ENCODE assay signal across 17 mouse cellular contexts in genomic region chr3:81666262-81666661, GRCm38 (mm10).
DNase-seq lines count a peak whose midpoint lies in the region; ATAC-seq and TF ChIP-seq lines count a peak whose summit lies in the region.
"Had no signal": no experiment of that assay in that cellular context is flagged by ENCODE, and none has a peak within 500 bp of the region (broad histone marks: within the 10 kb centered on the region; RNA-seq: fewer than 3 reads in every experiment).

No protein-coding gene starts in this region.

- DNase-seq in cerebellum, postnatal 10 days: peak; percentile 2 to 7
- DNase-seq in cerebellum, adult 8-10 months: no peak
- peak; percentile 58 for DNase-seq in heart, postnatal 4 days
- no peak for DNase-seq in heart, adult 8-10 months (ENCODE audit: low spot score)
- peak; percentile 36 for DNase-seq in 3T3-L1 (ENCODE audit: low read depth, low spot score)
- peak; percentile 38 for DNase-seq in embryonic facial prominence, embryonic 14.5 days (ENCODE audit: low spot score)
- DNase-seq in kidney, adult 2 months: no peak
- DNase-seq: adrenal gland, postnatal 14 days; cerebellum, adult 9-10 months; forebrain, postnatal 0 days; kidney, adult 9 months; kidney, postnatal 4 days; lung, adult 18-20 months; spleen, adult 18-20 months had no signal

- no peaks in the 10 kb centered on the region for H3K4me1 ChIP-seq in embryonic facial prominence, embryonic 14.5 days (ENCODE audit: control insufficient read depth, insufficient read depth, low read length)
- H3K4me1 ChIP-seq in kidney, adult 2 months (ENCODE audit: control insufficient read depth, insufficient read depth, low read length): no peaks in the 10 kb centered on the region

- no peak overlapping the region for H3K4me2 ChIP-seq in embryonic facial prominence, embryonic 14.5 days (ENCODE audit: low read depth, low read length)

- no peak for ATAC-seq in embryonic facial prominence, embryonic 14.5 days (ENCODE audit: low read depth)
- no peak for ATAC-seq in megakaryocyte-erythroid progenitor cell, adult 5-6 weeks (replicated peaks; ENCODE audit: low FRiP score, low TSS enrichment, poor library complexity, severe bottlenecking)
- ATAC-seq: activated CD4-positive, CD25-positive, alpha-beta regulatory T cell, adult 4 months; forebrain, postnatal 0 days; Patski had no signal

- WGBS in embryonic facial prominence, embryonic 14.5 days: 18% methylated on average over 2 of the region's 2 CpGs
- WGBS in kidney, adult 2 months: 60% methylated on average over 2 of the region's 2 CpGs

- H3K36me3 ChIP-seq in embryonic facial prominence, embryonic 14.5 days (ENCODE audit: control insufficient read depth, insufficient read depth, low read length): no peaks in the 10 kb centered on the region
- H3K36me3 ChIP-seq in kidney, adult 2 months (ENCODE audit: control insufficient read depth, insufficient read depth, low read length): no peaks in the 10 kb centered on the region

- H3K9me3 ChIP-seq in embryonic facial prominence, embryonic 14.5 days (ENCODE audit: control insufficient read depth, low read length): no peaks in the 10 kb centered on the region

- H3K9ac ChIP-seq in embryonic facial prominence, embryonic 14.5 days (ENCODE audit: low read depth, low read length): no peak overlapping the region
- H3K9ac ChIP-seq: forebrain, postnatal 0 days had no signal

- TF ChIP-seq POLR2A in kidney, adult 2 months (IDR thresholded peaks at IDR 0.05; ENCODE audit: low read depth, low read length): no peak

- H3K4me3 ChIP-seq in embryonic facial prominence, embryonic 14.5 days (ENCODE audit: low read depth, low read length): no peak overlapping the region
- H3K4me3 ChIP-seq in kidney, adult 2 months (ENCODE audit: insufficient read depth, low read depth, low read length): no peak overlapping the region

- no peak overlapping the region for H3K27ac ChIP-seq in embryonic facial prominence, embryonic 14.5 days (replicated peaks; ENCODE audit: low read depth, low read length)
- no peak overlapping the region for H3K27ac ChIP-seq in kidney, adult 2 months (ENCODE audit: insufficient read depth, low read depth, low read length)

- no peaks in the 10 kb centered on the region for H3K27me3 ChIP-seq in embryonic facial prominence, embryonic 14.5 days (replicated peaks; ENCODE audit: control insufficient read depth, insufficient read depth, low read length)
- H3K27me3 ChIP-seq in kidney, adult 2 months (replicated peaks; ENCODE audit: control insufficient read depth, insufficient read depth, low read length): no peaks in the 10 kb centered on the region

- TF ChIP-seq CTCF in kidney, adult 2 months (conservative IDR thresholded peaks at IDR 0.05; ENCODE audit: insufficient read depth, insufficient read length, low read depth, low read length): no peak

Comparison
In these comparisons a context has a peak if more than half of its experiments do, and no peak if none do; other contexts are left out.
1. DNase-seq: peak in cerebellum, postnatal 10 days (2 of 2), heart, postnatal 4 days (single experiment), 3T3-L1 (single experiment) and embryonic facial prominence, embryonic 14.5 days (single experiment); none in cerebellum, adult 8-10 months (single experiment), heart, adult 8-10 months (single experiment) and kidney, adult 2 months (single experiment).